Mouse (Mus musculus): ENCODE measurements around the gene Usp10. TPM values are rescaled to one million over a fixed set of nuclear protein-coding genes. Genes with fewer than 3 reads are reported as not detected.

Gene Usp10
- polyA plus RNA-seq, 1 experiment from 2014 or later: 187 TPM

DNA sequence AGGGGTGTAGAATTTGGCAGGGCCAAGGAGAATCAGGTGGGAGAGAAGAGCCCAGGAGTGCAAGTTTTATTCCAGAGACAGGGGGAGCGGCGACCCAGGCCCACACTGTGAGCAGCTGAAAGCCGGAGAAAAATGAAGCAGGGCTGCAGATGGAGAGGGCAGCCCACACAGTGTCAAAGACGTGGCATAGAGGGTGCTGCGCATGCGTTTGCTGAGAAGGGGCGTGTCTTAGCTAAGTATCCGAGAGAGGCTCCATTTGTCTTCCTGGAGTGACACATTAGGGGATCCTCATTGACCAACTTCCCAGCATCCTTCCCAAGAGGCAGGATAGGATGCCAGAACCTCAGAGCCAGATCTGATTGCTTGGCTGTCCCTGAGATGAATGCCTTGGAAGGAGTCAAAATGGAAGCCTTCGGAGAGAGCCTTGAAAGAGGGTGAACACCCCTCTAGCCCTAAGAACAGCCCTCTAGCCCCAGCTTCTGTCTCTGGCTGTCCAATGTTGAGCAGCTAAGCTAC lies 96.5 kb downstream of the Usp10 start:
- 40% methylated on average over 9 of the region's 9 CpGs for WGBS
- H3K27ac ChIP-seq: no peak overlapping the region
- no peak for DNase-seq (ENCODE audit: low spot score)
- peaks cover 40% of the 10 kb centered on the region for H3K4me1 ChIP-seq
- H3K27me3 ChIP-seq (ENCODE audit: insufficient read depth, poor library complexity, severe bottlenecking): peaks cover 29% of the 10 kb centered on the region
- H3K9me3 ChIP-seq: no peaks in the 10 kb centered on the region
- H3K36me3 ChIP-seq: no peaks in the 10 kb centered on the region
- H3K4me3 ChIP-seq: no peak overlapping the region

Other genes starting within 250 kb of the Usp10 start
- 1.3 and 1.6 TPM in 2 replicates for gene Wfdc1, start 244.0 kb upstream of the Usp10 start, polyA plus RNA-seq (2016; fragmentation: Nextera tagmentation; extraction: Ambion mirVana)
- gene Atp2c2, start 210.4 kb upstream of the Usp10 start, polyA plus RNA-seq (2016; fragmentation: Nextera tagmentation; extraction: Ambion mirVana): 0.36 and 1.5 TPM in 2 replicates
- gene Tldc1, start 131.9 kb upstream of the Usp10 start, polyA plus RNA-seq (2016; fragmentation: Nextera tagmentation; extraction: Ambion mirVana): 14.5 and 19.8 TPM in 2 replicates
- gene Cotl1, start 69.8 kb upstream of the Usp10 start, polyA plus RNA-seq (2016; fragmentation: Nextera tagmentation; extraction: Ambion mirVana): 55.7 and 62.0 TPM in 2 replicates
- gene Klhl36, start 48.1 kb upstream of the Usp10 start, polyA plus RNA-seq (2016; fragmentation: Nextera tagmentation; extraction: Ambion mirVana): 9.6 and 10.1 TPM in 2 replicates
- gene Gm20388, start 481 bp downstream of the Usp10 start, polyA plus RNA-seq (2016; fragmentation: Nextera tagmentation; extraction: Ambion mirVana): 1.4 and 4.5 TPM in 2 replicates
- 3.2 and 9.7 TPM in 2 replicates for gene Crispld2, start 82.1 kb downstream of the Usp10 start, polyA plus RNA-seq (2016; fragmentation: Nextera tagmentation; extraction: Ambion mirVana)
- 35.5 and 37.3 TPM in 2 replicates for gene Zdhhc7, start 191.1 kb downstream of the Usp10 start, polyA plus RNA-seq (2016; fragmentation: Nextera tagmentation; extraction: Ambion mirVana)
- gene 6430548M08Rik, start 203.8 kb downstream of the Usp10 start, polyA plus RNA-seq (2016; fragmentation: Nextera tagmentation; extraction: Ambion mirVana): 8.2 and 11.9 TPM in 2 replicates